Mouse (Mus musculus) E14TG2a.4 (cell line): ENCODE results near the gene Ncor1.

Source experiments
- CTCF ChIP-seq: conservative IDR thresholded peaks from 2 replicates; pipeline ENCODE4 v1.5.1; 2014; ENCODE audit warnings: low read length
- NANOG ChIP-seq: IDR thresholded peaks from 2 replicates; pipeline ENCODE4 v1.6.1; 2014; ENCODE audit warnings: borderline replicate concordance, low read length, mixed read lengths
- POU5F1 ChIP-seq: IDR thresholded peaks from 2 replicates; pipeline ENCODE4 v1.6.1; 2014; ENCODE audit warnings: low read length, borderline replicate concordance

GRCm38 (mm10) chr11:62457891-62458270, 460 bp downstream of the Ncor1 start:
- TF ChIP-seq CTCF (no peak), POU5F1 (no peak), NANOG (no peak)
